Mouse (Mus musculus) kidney, postnatal 0 days (tissue): Measurements from ENCODE around the gene Smurf1. TPM values are rescaled to one million over a fixed set of nuclear protein-coding genes. Genes with fewer than 3 reads are reported as not detected.
A peak's percentile ranks its signal among the peaks of the same experiment; 100 is the strongest.

Source experiments
- ATAC-seq: fragments of 200-750 bp; cut with Nextera tagmentation; replicated peaks from 2 replicates; pipeline ENCODE4 v1.8.0; 2017; ENCODE audit warnings: low read depth, moderate number of reproducible peaks, moderate TSS enrichment, moderate library complexity; ENCODE audit not compliant: low FRiP score
- DNase-seq: peaks from one replicate; pipeline ENCODE4 v3.0.0-alpha.2; 2016; ENCODE audit warnings: low spot score
- H3K27ac ChIP-seq: fragments of 300-500 bp; sonication (generic); 2 replicates; pipeline ENCODE4 v1.5.1; 2014; ENCODE audit warnings: mild to moderate bottlenecking
- H3K27me3 ChIP-seq: fragments of 300-500 bp; sonication (generic); 2 replicates; pipeline ENCODE4 v1.6.1; 2014; ENCODE audit warnings: low read length, mixed read lengths; ENCODE audit not compliant: insufficient read depth
- H3K36me3 ChIP-seq: fragments of 300-500 bp; sonication (generic); 2 replicates; pipeline ENCODE4 v1.6.1; 2014; ENCODE audit warnings: low read length, mixed read lengths; ENCODE audit not compliant: insufficient read depth
- H3K4me1 ChIP-seq: fragments of 300-500 bp; sonication (generic); replicated peaks from 2 replicates; pipeline ENCODE4 v1.6.1; 2014; ENCODE audit warnings: antibody characterized with exemption, low read length, mixed read lengths; ENCODE audit not compliant: insufficient read depth
- H3K4me2 ChIP-seq: fragments of 300-500 bp; sonication (generic); 2 replicates; pipeline ENCODE4 v1.6.1; 2014; ENCODE audit warnings: mild to moderate bottlenecking, low read length, moderate library complexity, mixed read lengths
- H3K4me3 ChIP-seq: fragments of 300-500 bp; sonication (generic); replicated peaks from 2 replicates; pipeline ENCODE4 v1.5.1; 2014; ENCODE audit warnings: low read depth, low read length
- H3K9ac ChIP-seq: fragments of 300-500 bp; sonication (generic); 2 replicates; pipeline ENCODE4 v1.6.1; 2014; ENCODE audit warnings: low read depth, low read length
- H3K9me3 ChIP-seq: fragments of 300-500 bp; sonication (generic); replicated peaks from 2 replicates; pipeline ENCODE4 v1.6.1; 2016; ENCODE audit warnings: low read length, inconsistent platforms, mixed read lengths
- CTCF ChIP-seq: IDR thresholded peaks from 2 replicates; pipeline ENCODE4 v1.5.1; 2016; ENCODE audit warnings: antibody characterized with exemption, low read depth, mild to moderate bottlenecking, moderate library complexity
- WGBS: fragments of 180-500 bp; shearing (Covaris S2); extraction: QIAGEN DNeasy Blood & Tissue Kit; methylation state at CpG from one replicate; pipeline ENCODE4 v1.1.7; 2014; 5-methylcytosine and 5-hydroxymethylcytosine counted together
- polyA plus RNA-seq: library from polyadenylated mRNA; unstranded; fragments of >200 nt; fragmentation: Nextera tagmentation; extraction: Ambion mirVana; gene quantifications from 2 replicates; pipeline ENCODE4 v1.2.1, GENCODE M21; 2015

Gene Smurf1
- polyA plus RNA-seq, 1 experiment from 2014 or later, result 13.4 TPM

DNA sequence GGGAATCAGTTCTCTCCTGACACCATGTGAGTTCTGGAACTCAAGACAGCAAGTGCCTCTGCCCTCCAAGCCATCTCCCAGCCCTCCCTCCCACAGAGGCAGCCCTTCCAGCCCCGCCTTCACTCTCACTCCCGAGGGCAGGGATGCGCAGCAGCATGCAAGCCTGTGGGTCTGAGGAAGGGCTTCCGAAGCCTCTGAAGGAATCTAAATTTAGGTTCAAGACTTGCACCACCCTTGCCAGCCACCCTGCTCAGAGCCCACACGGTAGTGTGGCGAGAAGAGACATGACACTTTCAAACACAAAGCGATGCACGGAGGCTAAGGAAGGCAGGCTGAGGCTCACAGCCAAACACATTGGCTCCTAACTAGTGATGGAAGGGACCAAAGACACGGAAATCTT lies 23.2 kb downstream of the Smurf1 start:
- H3K36me3 ChIP-seq, result no peaks in the 10 kb centered on the region
- DNase-seq (no peak), ATAC-seq (no peak)
- no peak for TF ChIP-seq CTCF
- H3K27ac ChIP-seq, result no peak overlapping the region
- no peak overlapping the region for H3K4me2 ChIP-seq
- H3K27me3 ChIP-seq, result no peaks in the 10 kb centered on the region
- no peaks in the 10 kb centered on the region for H3K9me3 ChIP-seq
- no peak overlapping the region for H3K9ac ChIP-seq
- H3K4me1 ChIP-seq, result peaks cover 9% of the 10 kb centered on the region; the same call in 1 of the 2 replicates
- 71% methylated on average over 9 of the region's 9 CpGs for WGBS
- no peak overlapping the region for H3K4me3 ChIP-seq

DNA sequence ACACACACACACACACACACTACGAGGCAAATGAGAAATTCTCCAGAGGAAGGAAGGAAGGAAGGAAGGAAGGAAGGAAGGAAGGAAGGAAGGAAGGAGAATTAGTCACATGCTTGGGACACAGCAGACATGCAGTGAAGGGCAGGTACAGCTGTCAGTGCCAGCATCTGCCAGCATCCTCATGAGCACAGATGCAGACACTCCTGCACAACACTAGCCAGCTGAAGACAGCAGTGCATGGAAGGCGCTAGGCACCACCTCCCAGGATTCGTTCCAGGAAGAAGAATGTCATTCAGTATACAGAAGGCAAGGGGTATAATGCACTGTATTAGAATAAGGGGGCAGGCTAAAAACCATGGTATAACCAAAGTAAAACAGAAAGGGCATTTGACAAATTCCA lies 24.7 kb downstream of the Smurf1 start:
- TF ChIP-seq CTCF, result no peak
- Histone ChIP-seq H3K4me2 (no peak overlapping the region), H3K9me3 (no peaks in the 10 kb centered on the region), H3K36me3 (no peaks in the 10 kb centered on the region), H3K4me1 (peaks cover 11% of the 10 kb centered on the region), H3K4me3 (no peak overlapping the region), H3K27ac (no peak overlapping the region), H3K9ac (no peak overlapping the region), H3K27me3 (no peaks in the 10 kb centered on the region)
- 51% methylated on average over 3 of the region's 3 CpGs for WGBS
- no peak for DNase-seq
- ATAC-seq, result no peak

DNA sequence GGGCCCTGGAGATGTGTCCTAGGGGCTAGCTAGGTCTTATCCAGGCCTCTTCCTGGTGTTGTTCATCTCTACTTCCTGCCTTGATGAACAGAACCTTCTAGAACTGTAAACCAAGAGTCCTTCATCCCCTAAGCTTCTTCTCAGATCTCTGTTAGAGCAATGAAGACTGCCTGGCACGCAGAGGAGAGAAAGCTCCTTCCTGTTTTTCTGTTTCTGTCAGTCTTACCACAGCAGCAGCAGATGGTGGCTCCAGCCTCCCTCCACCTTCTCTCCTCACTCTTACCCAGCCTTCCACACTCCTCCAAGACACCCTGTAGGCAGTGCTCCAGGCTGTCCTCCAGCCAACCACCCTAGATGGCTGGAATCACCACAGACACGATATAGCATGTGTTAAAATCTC lies 28.3 kb downstream of the Smurf1 start:
- Histone ChIP-seq H3K4me2 (no peak overlapping the region), H3K4me1 (peaks cover 24% of the 10 kb centered on the region), H3K9ac (no peak overlapping the region), H3K36me3 (no peaks in the 10 kb centered on the region), H3K9me3 (no peaks in the 10 kb centered on the region), H3K4me3 (no peak overlapping the region), H3K27me3 (no peaks in the 10 kb centered on the region), H3K27ac (no peak overlapping the region)
- no peak for DNase-seq
- WGBS, result 71% methylated on average over 2 of the region's 2 CpGs
- no peak for ATAC-seq
- no peak for TF ChIP-seq CTCF

DNA sequence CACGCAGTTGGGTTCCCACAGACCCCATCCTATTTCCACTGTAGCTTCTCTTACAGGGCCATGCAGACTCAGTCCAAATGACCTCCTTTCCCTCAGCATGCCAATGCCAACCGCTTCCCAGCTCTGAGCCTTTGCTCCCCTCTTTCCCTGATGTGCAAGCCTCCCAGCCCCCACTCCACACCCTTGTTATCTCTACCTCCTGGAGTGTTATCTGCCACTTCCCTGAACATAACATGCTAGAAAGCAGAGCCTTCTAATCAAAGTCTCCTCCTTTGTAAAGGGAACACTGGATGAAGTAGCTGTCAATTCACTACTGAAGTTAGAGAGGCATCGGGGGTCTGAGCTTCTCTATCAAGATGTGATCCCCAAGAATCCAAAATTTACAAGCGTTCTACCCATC lies 32.2 kb downstream of the Smurf1 start:
- H3K27ac ChIP-seq, result no peak overlapping the region
- no peaks in the 10 kb centered on the region for H3K27me3 ChIP-seq
- H3K36me3 ChIP-seq, result no peaks in the 10 kb centered on the region
- no peak for ATAC-seq
- H3K4me1 ChIP-seq, result peaks cover 30% of the 10 kb centered on the region
- 79% methylated on average over 4 of the region's 4 CpGs for WGBS
- H3K9ac ChIP-seq, result no peak overlapping the region
- H3K9me3 ChIP-seq, result no peaks in the 10 kb centered on the region
- H3K4me2 ChIP-seq, result no peak overlapping the region
- no peak for TF ChIP-seq CTCF
- DNase-seq, result no peak
- no peak overlapping the region for H3K4me3 ChIP-seq

DNA sequence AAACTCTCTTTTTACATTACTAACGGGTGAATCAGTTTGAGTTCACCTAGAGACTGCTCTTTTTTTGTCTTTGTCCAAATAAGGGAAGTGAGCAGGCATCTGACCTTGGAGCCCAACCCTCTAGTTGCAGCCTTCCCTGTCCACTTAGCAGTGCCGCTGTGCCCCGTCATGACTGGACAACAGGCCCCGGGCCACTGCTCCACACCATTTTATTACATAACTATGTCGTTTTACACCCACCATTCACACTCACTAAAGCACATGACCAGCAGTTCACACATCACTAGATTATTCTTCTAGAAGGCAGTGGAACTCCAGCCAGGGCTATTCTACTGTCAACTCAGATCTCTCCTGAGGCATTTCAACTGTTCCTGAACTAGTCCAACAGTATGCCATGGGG lies 33.8 kb downstream of the Smurf1 start:
- TF ChIP-seq CTCF, result no peak
- ATAC-seq (no peak), DNase-seq (no peak)
- Histone ChIP-seq H3K4me1 (peaks cover 28% of the 10 kb centered on the region), H3K9ac (no peak overlapping the region), H3K27me3 (no peaks in the 10 kb centered on the region), H3K27ac (no peak overlapping the region), H3K4me3 (no peak overlapping the region), H3K9me3 (no peaks in the 10 kb centered on the region), H3K4me2 (no peak overlapping the region), H3K36me3 (no peaks in the 10 kb centered on the region)
- WGBS, result 60% methylated on average over 5 of the region's 5 CpGs

DNA sequence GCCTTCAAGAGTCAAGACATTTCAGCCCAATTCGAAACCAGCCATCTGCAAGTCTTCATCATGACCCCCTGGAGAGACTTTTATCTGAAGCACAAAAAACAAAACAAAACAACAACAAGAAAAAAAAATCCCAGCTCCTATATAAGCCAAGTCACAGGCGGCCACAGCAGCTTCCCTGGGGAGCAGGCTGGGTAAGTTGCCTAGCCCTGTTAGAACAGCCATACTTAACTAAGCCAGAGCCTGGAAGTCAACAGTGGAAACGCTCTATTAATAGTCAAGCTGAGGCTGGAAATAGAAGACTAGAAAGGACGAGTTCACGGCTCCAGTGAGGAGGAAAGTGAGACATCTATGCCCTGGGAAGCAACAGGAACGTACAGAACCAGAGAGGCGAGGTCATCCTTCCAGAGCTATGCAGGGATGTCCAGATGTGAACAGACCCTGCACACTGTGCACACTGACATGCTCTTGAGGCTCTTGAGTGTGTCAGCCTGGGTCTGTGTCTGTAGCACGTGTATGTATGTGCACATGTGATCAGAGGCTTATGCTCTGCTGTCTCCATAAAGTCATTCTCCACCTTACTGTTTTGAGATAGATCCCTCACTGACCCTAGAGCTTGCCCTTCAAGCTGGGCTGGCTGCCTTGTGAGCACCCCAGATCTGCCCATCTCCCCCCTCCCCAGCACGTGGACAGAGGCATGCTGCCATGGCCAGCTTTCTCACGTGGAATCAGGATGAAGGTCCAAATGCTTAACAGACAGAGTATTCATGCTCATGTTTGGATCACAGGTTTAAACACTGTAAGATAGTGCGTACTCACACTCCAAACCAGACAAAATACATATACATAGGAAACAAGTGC lies 36.6 kb downstream of the Smurf1 start:
- no peak overlapping the region for H3K9ac ChIP-seq
- H3K27ac ChIP-seq, result peak overlapping the region; percentile 8; the same call in 1 of the 2 replicates
- no peak overlapping the region for H3K4me3 ChIP-seq
- no peak for ATAC-seq
- H3K36me3 ChIP-seq, result no peaks in the 10 kb centered on the region
- no peak for TF ChIP-seq CTCF
- no peaks in the 10 kb centered on the region for H3K27me3 ChIP-seq
- no peak overlapping the region for H3K4me2 ChIP-seq
- peak; percentile 43 for DNase-seq
- no peaks in the 10 kb centered on the region for H3K9me3 ChIP-seq
- peaks cover 15% of the 10 kb centered on the region; the same call in 1 of the 2 replicates for H3K4me1 ChIP-seq
- WGBS, result 51% methylated on average over 11 of the region's 11 CpGs

DNA sequence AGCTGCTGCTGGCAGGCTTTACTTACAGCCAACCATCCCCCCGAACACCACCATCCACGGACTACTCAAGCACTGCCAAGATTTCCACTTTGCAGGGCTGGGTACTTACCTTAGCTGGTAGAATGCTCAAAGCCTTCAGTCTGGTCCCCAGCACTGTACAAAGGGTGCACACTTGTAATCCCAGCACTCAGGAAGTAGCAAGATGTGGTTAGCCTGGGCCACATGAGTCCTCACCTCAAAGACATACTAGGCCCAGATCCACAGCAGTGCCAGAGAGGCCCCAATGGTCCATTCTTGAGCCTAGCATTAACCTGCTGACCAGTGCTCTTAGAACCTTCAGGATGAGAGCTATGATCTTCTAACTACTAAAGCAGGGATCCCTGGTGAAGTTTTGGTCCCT lies 39.4 kb downstream of the Smurf1 start:
- no peaks in the 10 kb centered on the region for H3K9me3 ChIP-seq
- H3K4me1 ChIP-seq, result peaks cover 16% of the 10 kb centered on the region; the same call in 1 of the 2 replicates
- no peak overlapping the region for H3K4me2 ChIP-seq
- no peaks in the 10 kb centered on the region for H3K36me3 ChIP-seq
- no peak overlapping the region for H3K4me3 ChIP-seq
- no peak overlapping the region for H3K9ac ChIP-seq
- no peak for ATAC-seq
- H3K27me3 ChIP-seq, result no peaks in the 10 kb centered on the region
- WGBS, result 86% methylated on average over 2 of the region's 2 CpGs
- H3K27ac ChIP-seq, result no peak overlapping the region
- TF ChIP-seq CTCF, result no peak
- DNase-seq, result no peak
